In the genomic region with DNA sequence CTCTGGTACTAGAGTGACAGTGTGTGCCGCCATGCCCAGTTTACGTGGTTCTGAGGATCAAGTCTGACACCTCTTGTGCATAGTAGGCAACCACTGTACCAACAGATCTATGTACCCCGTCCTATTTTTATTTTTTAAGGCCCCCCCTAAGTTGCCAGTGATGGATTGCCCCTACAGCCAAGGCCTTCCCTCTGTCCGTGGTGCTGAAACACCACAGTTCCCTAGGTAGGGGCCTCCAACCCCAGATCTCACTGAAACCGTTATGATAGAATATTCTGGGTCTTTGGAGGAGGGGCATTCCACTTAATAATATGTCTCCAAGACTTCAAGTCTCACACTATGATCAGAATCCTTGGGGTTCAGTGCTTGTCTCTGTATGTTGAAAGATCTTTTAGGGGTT, we compare ENCODE assay signal across 23 mouse cellular contexts.
DNase-seq lines count a peak whose midpoint lies in the region; TF ChIP-seq lines count a peak whose summit lies in the region.
"Had no signal": no experiment of that assay in that cellular context is flagged by ENCODE, and none has a peak within 500 bp of the region (broad histone marks: within the 10 kb centered on the region; RNA-seq: fewer than 3 reads in every experiment).

No protein-coding gene starts in this region.

- H3ac ChIP-seq in myocyte (ENCODE audit: control insufficient read depth, insufficient read length): no peak overlapping the region

- H3K36me3 ChIP-seq in thymus, adult 2 months (ENCODE audit: control insufficient read depth, insufficient read depth, low read length): no peaks in the 10 kb centered on the region
- H3K36me3 ChIP-seq in myocyte (ENCODE audit: control insufficient read depth, insufficient read depth): no peaks in the 10 kb centered on the region
- H3K36me3 ChIP-seq: embryonic facial prominence, embryonic 12.5 days; heart, embryonic 13.5 days; kidney, embryonic 15.5 days; limb, embryonic 15.5 days; midbrain, embryonic 10.5 days had no signal

- peak; percentile 53 for DNase-seq in kidney, postnatal 10 days
- no peak for DNase-seq in kidney, postnatal 25 days
- DNase-seq in thymus, postnatal 4 days: peak; percentile 17
- no peak for DNase-seq in thymus, adult 2 months
- DNase-seq in embryo, embryonic 11 days: peak; percentile 51
- no peak for DNase-seq in gastrocnemius, postnatal 14 days
- DNase-seq in right cerebral cortex, adult 18-20 months: no peak
- DNase-seq: cerebellum, adult 2 months; cerebellum, postnatal 25 days; heart, adult 11 months; heart, postnatal 14 days; layer of hippocampus, postnatal 36 days had no signal

- no peak overlapping the region for H3K4me3 ChIP-seq in thymus, adult 2 months (ENCODE audit: control insufficient read depth, insufficient read depth, low read length)
- no peak overlapping the region for H3K4me3 ChIP-seq in myocyte
- H3K4me3 ChIP-seq: embryonic facial prominence, embryonic 12.5 days; heart, embryonic 13.5 days; kidney, embryonic 15.5 days; layer of hippocampus, adult 2 months; limb, embryonic 15.5 days; midbrain, embryonic 10.5 days had no signal

- H3K27ac ChIP-seq in thymus, adult 2 months (ENCODE audit: control insufficient read depth, insufficient read depth, low read length): no peak overlapping the region
- H3K27ac ChIP-seq: embryonic facial prominence, embryonic 12.5 days; heart, embryonic 13.5 days; hindbrain, postnatal 0 days; kidney, embryonic 15.5 days; layer of hippocampus, adult 2 months; limb, embryonic 15.5 days; liver, embryonic 14.5 days; macrophage; midbrain, embryonic 10.5 days; stomach, postnatal 0 days had no signal

- no peak overlapping the region for H3K4me2 ChIP-seq in myocyte (ENCODE audit: low read depth)
- H3K4me2 ChIP-seq: embryonic facial prominence, embryonic 12.5 days; heart, embryonic 13.5 days; kidney, embryonic 15.5 days; limb, embryonic 15.5 days had no signal

- intact Hi-C loops in gastrocnemius, postnatal 14 days (cut with DNase I; ENCODE audit: low total_unique reads): no loop called here

- no peaks in the 10 kb centered on the region for H3K27me3 ChIP-seq in thymus, adult 2 months (ENCODE audit: control insufficient read depth, insufficient read depth, low read length)
- H3K27me3 ChIP-seq in myocyte (ENCODE audit: control insufficient read depth, insufficient read depth, insufficient read length): peaks cover 19% of the 10 kb centered on the region

- no peaks in the 10 kb centered on the region for H3K4me1 ChIP-seq in thymus, adult 2 months (replicated peaks; ENCODE audit: control insufficient read depth, insufficient read depth, low read length)
- H3K4me1 ChIP-seq: heart, embryonic 13.5 days had no signal

- TF ChIP-seq POLR2A in thymus, adult 2 months (IDR thresholded peaks at IDR 0.05; ENCODE audit: control insufficient read depth, extremely low read depth, insufficient read depth, low read length, poor library complexity): no peak
- no peak for TF ChIP-seq POLR2A in myocyte (IDR thresholded peaks at IDR 0.05; ENCODE audit: insufficient read length, low read depth)

- no peak for TF ChIP-seq CTCF in thymus, adult 2 months (IDR thresholded peaks at IDR 0.05; ENCODE audit: borderline replicate concordance, control insufficient read depth, extremely low read depth, insufficient read depth, low read length, poor library complexity)

- no peaks in the 10 kb centered on the region for H3K79me2 ChIP-seq in myocyte (ENCODE audit: control insufficient read depth, insufficient read depth)

- WGBS in thymus, adult 2 months: 60% methylated on average over 5 of the region's 5 CpGs

TF ChIP-seq in myocyte, 11 proteins besides CTCF, POLR2A, EP300 and RAD21:
- peak; percentile 38 for TF ChIP-seq REST (IDR thresholded peaks at IDR 0.05; ENCODE audit: insufficient read depth, insufficient read length)
- TF ChIP-seq CEBPB (IDR thresholded peaks at IDR 0.05; ENCODE audit: insufficient read depth, poor library complexity, severe bottlenecking): no peak

Comparison
In these comparisons a context has a peak if more than half of its experiments do, and no peak if none do; other contexts are left out.
1. DNase-seq: peak in kidney, postnatal 10 days (single experiment), thymus, postnatal 4 days (single experiment) and embryo, embryonic 11 days (single experiment); none in kidney, postnatal 25 days (0 of 2), thymus, adult 2 months (single experiment), gastrocnemius, postnatal 14 days (single experiment) and right cerebral cortex, adult 18-20 months (single experiment).